Mouse (Mus musculus): ENCODE measurements around the gene Traf4.

Gene Traf4

GRCm38 (mm10) chr11:78168541-78169468 lies 3.4 kb upstream of the Traf4 start:
- in situ Hi-C loops (cut with MboI; ENCODE audit: unreplicated experiment in 2 of 2): no loop called here

GRCm38 (mm10) chr11:78167257-78167959 lies 2.0 kb upstream of the Traf4 start:
- in situ Hi-C loops (cut with MboI; ENCODE audit: unreplicated experiment in 2 of 2): no loop called here

DNA sequence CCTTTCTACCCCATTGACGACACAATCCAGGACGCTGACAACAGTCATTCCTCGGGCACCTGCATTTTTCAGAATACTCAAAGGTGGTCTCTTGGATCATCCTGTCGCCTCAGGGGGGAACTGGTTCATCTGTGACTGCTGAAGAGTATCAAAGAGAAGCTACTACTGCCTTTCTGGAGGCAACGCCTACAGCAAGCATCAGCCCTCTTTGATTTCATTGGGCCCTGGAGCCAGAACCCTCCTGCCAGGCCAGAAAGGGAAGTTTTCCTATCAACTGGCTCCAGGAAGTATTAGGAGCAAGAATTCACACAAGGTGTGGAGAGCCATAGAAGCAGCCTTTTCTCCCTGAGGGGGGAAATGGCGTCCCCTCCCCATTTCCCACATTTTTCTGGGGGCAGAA lies 1.3 kb upstream of the Traf4 start:
- in situ Hi-C loops (cut with MboI; ENCODE audit: unreplicated experiment in 2 of 2): no loop called here

- in situ Hi-C loops (cut with MboI; ENCODE audit: unreplicated experiment in 2 of 2): no loop called here
Observed at GRCm38 (mm10) chr11:78166161-78166560, 772 bp upstream of the Traf4 start.

- in situ Hi-C loops (cut with MboI; ENCODE audit: unreplicated experiment in 2 of 2): no loop called here
Observed at GRCm38 (mm10) chr11:78165761-78166109, 346 bp upstream of the Traf4 start.

GRCm38 (mm10) chr11:78164604-78164923 lies 825 bp downstream of the Traf4 start:
- in situ Hi-C loops (cut with MboI; ENCODE audit: unreplicated experiment in 2 of 2): no loop called here

- in situ Hi-C loops (cut with MboI; ENCODE audit: unreplicated experiment in 2 of 2): no loop called here
Observed at GRCm38 (mm10) chr11:78163681-78164603, 1.4 kb downstream of the Traf4 start.

DNA sequence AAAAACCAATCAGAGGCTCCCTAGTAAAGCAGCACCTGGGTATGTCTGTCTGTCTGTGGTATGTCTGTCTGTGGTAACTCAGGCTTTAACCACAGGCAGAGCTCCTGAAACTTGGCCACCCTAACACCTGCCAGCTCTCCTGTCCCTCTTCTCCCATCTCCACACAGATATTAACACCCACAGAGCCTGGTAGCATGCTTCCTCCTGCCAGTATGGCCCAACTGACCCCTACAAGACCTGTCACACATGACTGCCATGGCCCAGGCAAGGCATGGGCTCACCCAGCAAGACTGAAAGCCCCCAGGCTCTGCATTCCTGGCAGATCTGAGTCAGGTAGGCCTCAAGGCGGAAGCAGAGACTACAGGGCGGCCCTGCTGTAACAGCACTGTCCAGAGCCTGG lies 2.3 kb downstream of the Traf4 start:
- in situ Hi-C loops (cut with MboI; ENCODE audit: unreplicated experiment in 2 of 2): no loop called here

GRCm38 (mm10) chr11:78162504-78162903 lies 2.9 kb downstream of the Traf4 start:
- in situ Hi-C loops (cut with MboI; ENCODE audit: unreplicated experiment in 2 of 2): no loop called here

DNA sequence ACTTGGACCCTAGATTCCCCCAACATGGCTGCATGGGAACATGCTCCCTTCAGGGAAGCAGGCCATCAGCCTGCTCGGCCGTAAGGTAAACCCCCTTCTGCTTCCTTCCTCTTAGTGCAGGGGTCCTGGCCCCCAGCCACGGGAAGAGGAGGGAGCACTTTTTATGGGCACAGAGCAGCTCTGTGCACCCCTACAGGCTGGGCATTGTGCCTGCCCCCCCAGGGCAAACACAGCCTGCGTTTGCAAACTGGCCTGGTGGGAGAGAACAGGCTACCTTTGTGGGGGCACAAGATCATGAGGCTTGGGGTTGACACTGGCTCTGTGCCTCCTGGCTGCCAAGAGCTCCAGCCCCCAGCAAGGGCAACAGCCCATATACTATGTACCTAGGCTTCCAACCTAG lies 3.4 kb downstream of the Traf4 start:
- in situ Hi-C loops (cut with MboI; ENCODE audit: unreplicated experiment in 2 of 2): no loop called here

- in situ Hi-C loops (cut with MboI; ENCODE audit: unreplicated experiment in 2 of 2): no loop called here
Observed at GRCm38 (mm10) chr11:78161169-78161568, 4.2 kb downstream of the Traf4 start.

DNA sequence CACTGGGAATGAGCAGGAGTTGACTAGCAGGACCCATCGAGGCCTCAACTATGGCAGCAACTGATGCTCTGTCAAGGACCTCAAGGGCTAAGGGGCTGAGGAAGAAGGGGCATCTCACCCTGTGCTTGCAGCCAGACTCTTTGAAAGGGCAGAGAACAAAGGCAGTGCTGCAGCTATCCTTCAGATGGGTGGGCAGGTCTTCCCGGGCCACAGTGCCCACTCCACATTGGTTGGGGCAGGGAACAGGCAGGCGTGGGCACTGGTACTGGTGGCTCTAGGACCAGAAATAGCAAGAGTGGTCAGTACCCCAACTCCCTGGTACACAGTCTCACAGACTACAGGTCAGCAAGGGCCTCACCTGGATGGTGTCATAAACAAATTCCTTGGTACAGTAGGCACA lies 4.7 kb downstream of the Traf4 start:
- in situ Hi-C loops (cut with MboI; ENCODE audit: unreplicated experiment in 2 of 2): no loop called here

- in situ Hi-C loops (cut with MboI; ENCODE audit: unreplicated experiment in 2 of 2): no loop called here
Observed at GRCm38 (mm10) chr11:78160171-78160570, 5.2 kb downstream of the Traf4 start.

DNA sequence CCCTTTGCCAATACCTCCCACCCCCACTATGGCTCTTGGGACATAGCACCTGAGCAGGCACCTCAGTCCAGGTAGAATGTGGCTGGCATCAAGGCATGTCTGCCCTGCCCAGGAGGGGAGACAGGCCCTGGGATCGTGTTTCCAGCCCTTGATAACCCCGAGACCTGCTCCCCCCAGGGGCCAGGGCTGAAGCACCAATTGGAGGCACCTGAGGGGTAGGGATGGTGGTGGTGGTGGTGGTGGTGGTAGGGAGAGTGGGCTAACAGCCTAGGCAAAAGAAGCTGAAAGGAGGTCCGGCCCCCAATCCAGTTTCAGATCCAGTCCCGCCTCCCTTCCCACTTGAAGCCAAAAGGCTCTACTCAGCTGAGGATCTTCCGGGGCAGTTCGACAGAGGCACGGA lies 5.8 kb downstream of the Traf4 start:
- in situ Hi-C loops (cut with MboI; ENCODE audit: unreplicated experiment in 2 of 2): no loop called here

- in situ Hi-C loops (cut with MboI; ENCODE audit: unreplicated experiment in 2 of 2): no loop called here
Observed at GRCm38 (mm10) chr11:78159096-78159495, 6.3 kb downstream of the Traf4 start.

DNA sequence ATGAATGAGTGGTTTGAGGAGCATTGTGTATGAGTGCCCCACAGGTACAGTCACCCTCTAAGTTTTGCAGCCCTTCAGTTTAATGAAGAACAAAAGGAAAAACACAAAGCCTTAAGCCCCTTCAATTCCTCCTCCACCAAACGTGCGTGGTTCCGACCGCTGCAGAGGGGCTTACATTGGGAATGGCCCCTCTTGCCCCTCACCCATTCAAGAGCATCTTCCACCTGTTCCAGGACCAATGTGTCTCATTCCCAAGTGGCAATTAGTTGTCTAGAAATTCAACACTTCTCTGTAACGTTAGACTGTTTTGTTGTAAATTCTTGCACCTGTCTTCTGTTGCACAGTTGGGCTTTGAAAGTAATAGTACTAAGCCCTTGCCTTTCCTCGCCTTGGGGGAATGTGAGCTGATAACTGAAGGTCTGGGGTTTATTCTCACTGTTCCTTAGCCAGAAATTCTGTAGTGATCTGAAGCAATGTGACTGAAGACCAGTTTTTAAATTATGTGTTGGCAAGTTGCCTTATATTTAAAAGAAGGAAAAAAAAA lies 9.2 kb downstream of the Traf4 start:
- in situ Hi-C loops (cut with MboI; ENCODE audit: unreplicated experiment in 2 of 2): no loop called here

DNA sequence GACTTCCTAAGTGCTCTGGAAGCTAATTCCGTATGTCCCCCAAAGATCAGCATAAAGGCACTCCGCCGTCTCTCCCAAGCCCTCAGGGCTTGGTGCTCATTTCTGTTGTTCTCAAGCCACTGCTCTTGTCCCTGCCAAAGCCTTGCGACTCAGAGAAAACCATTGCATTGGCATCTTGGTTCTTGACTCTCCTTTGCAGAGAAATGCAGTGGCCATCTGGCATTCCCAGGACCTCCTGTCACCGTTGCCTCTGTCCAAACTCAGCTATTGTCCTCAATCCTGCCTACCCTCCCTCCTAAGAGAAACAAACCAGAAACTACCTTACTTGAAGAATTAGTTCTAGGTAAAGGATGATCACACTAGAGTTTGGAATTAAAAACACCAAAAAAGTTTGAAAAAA lies 9.7 kb downstream of the Traf4 start:
- in situ Hi-C loops (cut with MboI; ENCODE audit: unreplicated experiment in 2 of 2): no loop called here

- in situ Hi-C loops (cut with MboI; ENCODE audit: unreplicated experiment in 2 of 2): loop anchor here in 1 of 2 experiments (5.0 kb wide), 1 partner anchor 96 kb away; no protein-coding TSS in a partner anchor
Observed at GRCm38 (mm10) chr11:78153778-78154177, 11.6 kb downstream of the Traf4 start.

GRCm38 (mm10) chr11:78152299-78153231 lies 12.8 kb downstream of the Traf4 start:
- in situ Hi-C loops (cut with MboI; ENCODE audit: unreplicated experiment in 2 of 2): loop anchor here in 1 of 2 experiments (5.0 kb wide), 1 partner anchor 95 kb away; no protein-coding TSS in a partner anchor
